Mouse (Mus musculus): ENCODE data around the gene Maml3.

GRCm38 (mm10) chr3:51717909-51718308 lies 387.0 kb downstream of the Maml3 start:
- TF ChIP-seq POLR2A (IDR thresholded peaks at IDR 0.05; ENCODE audit: borderline replicate concordance, low read depth, low read length) (no peak), CTCF (IDR thresholded peaks at IDR 0.05; ENCODE audit: low read depth, low read length) (no peak)
